Mouse (Mus musculus) gastrocnemius, adult 8-10 months (tissue): Measurements from ENCODE around the gene Pcyt1a. TPM values are rescaled to one million over a fixed set of nuclear protein-coding genes. Genes with fewer than 3 reads are reported as not detected.
A peak's percentile ranks its signal among the peaks of the same experiment; 100 is the strongest.
"Not testable (repeated sequence)": the region's sequence is repeated elsewhere in the genome, so short reads cannot be mapped to it uniquely, and the experiment has no call there.

Experiments used
- DNase-seq, 2 experiments: peaks; one replicate each; pipeline ENCODE4 v3.0.0; 2022; ENCODE audit warnings: low spot score in 2 of 2
- total RNA-seq, 4 experiments: library from RNA; stranded (reverse); gene quantifications; 2 replicates each; pipeline ENCODE4 v1.2.4; 2022

Gene Pcyt1a
- total RNA-seq, 4 experiments from 2014 or later, result 124 to 143 (median 130) TPM

DNA sequence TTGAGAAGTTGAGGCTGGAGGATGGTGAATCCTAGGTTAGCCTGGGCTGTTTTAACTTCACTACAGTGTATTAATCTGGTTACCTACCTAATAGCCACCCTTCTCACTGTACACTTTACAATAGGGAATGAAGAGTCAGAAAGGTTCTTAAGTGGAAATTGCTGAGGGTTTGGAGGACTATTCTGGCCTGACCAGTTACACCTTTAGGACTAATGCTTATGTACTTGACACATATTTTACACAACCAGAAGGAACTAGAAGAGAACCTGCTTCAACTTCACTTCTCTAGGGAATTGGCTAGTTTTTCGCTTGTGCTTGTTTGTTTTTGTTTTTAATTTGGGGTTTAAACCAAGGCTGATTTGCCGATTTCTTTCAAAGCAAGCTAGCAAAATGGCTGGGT is 2.4 kb downstream of the Pcyt1a start:
- no peak for DNase-seq

DNA sequence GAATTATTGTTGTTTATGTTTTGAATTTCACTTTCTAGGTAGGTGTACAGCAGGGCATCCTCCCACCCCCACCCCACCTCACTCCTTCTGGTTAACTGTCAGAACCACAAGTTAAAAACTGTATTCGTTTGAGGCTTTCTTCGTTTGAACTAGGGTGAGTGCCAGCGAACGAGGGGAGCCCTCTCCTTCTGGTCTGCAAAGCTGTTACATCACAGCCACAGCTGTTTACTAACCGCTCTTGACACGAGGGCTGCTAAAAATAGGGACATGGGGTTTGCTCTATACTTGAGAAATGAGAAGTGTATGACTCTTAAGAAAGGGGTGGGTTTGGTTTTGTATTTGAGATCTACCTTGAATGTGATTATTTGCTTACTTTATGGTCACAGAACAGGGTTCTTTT is 3.3 kb downstream of the Pcyt1a start:
- peak in 1 of 2 experiments; percentile 38 for DNase-seq

GRCm38 (mm10) chr16:32434691-32435090 is 4.0 kb downstream of the Pcyt1a start:
- no peak for DNase-seq

DNA sequence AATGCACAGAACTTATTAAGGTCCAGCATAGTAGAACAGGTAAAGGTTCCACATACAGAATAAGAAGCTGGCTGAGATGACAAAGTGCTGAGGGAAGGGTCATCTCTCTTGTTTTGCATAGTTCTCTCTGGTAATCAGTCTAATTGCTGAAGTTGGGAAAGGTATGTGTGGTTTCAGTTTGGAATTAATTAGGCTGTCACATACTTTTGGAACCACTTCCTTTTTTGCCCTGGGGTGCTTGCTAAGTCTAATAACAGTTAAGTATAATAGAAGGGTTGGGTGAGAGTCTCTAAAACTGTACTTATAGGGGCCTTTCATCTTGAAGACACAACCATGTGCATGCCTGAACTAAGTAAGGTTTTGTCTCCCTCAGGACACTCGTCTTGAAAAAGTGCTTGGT is 5.9 kb downstream of the Pcyt1a start:
- DNase-seq, result no peak

- peak in 1 of 2 experiments; percentile 24 for DNase-seq
Measured at GRCm38 (mm10) chr16:32437266-32437665, 6.5 kb downstream of the Pcyt1a start.

DNA sequence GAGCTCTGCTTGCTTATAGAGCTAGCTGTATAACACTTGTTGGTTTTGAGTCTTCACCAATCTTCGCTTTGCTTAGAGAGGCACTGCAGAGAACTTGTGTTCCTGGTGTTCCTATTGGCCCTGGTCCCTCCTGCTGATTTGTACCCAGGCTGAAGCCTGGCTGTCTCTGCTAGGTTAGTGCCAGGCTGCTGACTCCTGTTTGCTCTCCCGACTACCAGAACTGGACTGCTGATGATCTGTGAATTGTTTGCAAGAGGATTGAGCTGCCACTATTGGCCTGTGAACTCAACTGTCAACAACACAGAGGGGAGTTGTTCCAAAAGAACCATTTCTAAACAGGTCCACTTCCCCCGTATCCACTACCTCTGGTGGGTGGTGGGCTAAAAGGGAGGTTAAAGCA is 10.7 kb downstream of the Pcyt1a start:
- no peak for DNase-seq

DNA sequence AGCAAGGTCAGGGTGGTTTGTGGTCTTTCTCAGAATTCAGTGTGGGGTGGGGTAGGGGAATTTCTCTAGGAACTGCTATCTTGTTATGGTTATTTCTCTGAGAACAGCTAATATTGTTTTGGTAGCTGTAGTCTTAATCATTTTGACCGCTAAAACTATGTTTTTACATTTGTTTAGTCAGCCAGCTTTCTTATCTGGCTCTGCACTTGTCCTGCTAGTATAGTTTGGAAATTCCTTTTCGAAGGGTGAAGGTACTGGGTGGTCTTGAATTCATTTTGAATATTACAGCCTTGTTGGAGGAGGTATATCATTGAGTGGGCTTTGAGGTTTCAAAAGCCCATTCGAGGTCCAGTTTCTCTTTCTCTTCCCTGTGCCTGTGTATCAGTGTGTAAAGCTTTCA is 13.9 kb downstream of the Pcyt1a start:
- not testable (repeated sequence) for DNase-seq

GRCm38 (mm10) chr16:32445558-32445957 is 14.8 kb downstream of the Pcyt1a start:
- no peak for DNase-seq

DNA sequence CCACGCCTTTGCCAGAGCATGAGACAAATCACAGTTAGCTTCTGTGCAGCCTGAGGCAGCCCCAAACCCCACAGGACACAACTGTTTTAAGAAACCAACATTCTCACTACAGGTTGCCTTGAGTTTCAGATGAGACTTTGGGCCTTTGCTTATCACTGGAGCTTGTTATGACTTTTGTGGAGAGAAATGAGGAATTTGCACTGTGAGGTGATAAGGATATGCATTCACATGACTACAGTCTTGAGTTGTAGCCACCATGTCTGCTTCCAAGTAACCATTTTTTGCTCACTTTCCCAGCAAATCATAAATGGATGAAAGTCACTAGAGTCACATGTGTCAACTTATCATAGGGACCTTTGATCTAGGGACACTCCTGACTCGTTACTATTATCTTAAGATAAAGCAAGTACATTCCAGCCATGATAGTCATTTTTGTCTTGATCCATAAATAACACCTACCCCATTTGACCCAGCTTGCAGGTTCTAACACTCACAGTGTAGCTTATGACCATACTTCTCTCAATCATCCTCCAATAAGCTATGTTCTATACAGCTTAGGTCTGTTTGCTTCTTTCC is 15.9 kb downstream of the Pcyt1a start:
- DNase-seq, result no peak

DNA sequence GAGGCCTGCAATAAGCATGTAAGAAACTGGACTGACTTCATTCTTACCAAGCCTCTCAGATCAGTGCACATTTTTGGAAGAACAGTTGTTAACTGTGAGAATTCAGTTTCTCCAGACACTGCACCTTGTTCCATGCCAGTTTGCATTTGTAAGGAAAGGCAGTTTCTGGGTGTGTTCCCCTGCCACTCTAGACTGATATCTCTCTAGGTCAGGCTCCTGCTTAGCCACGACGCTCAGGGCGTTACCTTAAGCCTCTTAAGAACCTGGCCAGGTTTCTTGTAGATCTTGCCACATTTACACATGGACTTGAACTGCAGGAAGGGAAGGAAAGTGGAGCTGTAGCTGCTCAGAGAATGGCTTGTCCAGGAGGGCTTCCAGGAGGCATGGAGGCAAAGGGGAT is 18.9 kb downstream of the Pcyt1a start:
- DNase-seq, result no peak

DNA sequence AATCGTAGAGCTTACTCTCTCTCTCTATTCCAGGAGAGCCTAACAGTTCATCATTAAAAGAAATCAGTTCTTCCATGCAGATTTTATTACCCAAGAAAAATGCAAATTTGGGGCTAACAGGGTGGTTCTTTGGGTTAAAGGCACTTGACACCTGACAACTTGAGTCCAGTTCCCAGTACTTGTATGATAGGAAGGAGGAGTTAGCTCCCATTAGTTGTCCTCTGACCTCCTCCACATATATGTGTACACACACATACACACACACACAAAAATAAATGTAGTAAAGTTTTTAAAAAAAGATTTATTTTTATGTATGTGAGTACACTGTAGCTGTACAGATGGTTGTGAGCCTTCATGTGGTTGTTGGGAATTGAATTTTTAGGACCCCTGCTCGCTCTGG is 19.4 kb downstream of the Pcyt1a start:
- no peak for DNase-seq

DNA sequence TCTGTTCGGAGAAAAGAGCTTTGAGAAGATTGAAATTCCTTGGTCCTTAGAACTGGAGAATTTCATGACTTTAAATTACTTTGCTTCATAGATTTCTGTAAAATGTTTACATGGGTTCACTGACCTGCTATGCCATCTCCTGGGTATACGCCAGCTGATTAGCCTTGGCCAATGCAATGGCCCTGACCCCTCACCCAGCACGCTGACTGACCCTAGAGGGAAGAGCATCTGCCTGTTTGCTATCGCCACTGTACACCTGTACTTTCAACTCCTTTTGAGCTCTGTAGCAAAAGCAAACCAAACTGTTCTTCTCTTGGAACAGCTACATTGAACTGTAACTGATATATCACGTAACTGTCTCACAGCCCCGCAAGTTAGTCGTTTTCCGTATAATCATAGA is 22.4 kb downstream of the Pcyt1a start:
- no peak for DNase-seq

- no peak for DNase-seq
Measured at GRCm38 (mm10) chr16:32454646-32455045, 23.9 kb downstream of the Pcyt1a start.

GRCm38 (mm10) chr16:32456086-32456485 is 25.4 kb downstream of the Pcyt1a start:
- DNase-seq, result no peak

GRCm38 (mm10) chr16:32456761-32457160 is 26.0 kb downstream of the Pcyt1a start:
- no peak for DNase-seq

- peak; percentile 72 for DNase-seq
Measured at GRCm38 (mm10) chr16:32457589-32458386, 27.1 kb downstream of the Pcyt1a start.

- DNase-seq, result no peak
Measured at GRCm38 (mm10) chr16:32460518-32460917, 29.8 kb downstream of the Pcyt1a start.

- DNase-seq, result no peak
Measured at GRCm38 (mm10) chr16:32461713-32462112, 31.0 kb downstream of the Pcyt1a start.

- DNase-seq, result no peak
Measured at GRCm38 (mm10) chr16:32462950-32463349, 32.2 kb downstream of the Pcyt1a start.

DNA sequence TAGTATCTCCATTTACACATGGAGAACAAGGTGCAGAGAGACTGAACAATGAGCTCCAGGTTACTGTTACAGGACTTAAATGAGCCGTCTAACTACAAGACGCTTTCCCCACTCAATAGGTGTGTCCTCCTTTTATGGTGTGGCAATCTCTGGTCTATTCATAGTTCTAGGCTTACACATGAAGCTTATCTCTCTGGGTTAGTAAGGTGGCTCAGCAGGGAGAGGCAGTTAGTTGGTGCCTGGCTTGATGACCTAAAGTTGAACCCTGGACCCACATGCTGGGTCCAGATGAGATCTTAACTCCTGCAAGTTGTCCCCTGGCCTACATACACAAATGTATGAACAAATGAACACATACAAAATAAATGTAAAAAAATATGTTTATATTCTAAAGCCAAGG is 32.7 kb downstream of the Pcyt1a start:
- no peak for DNase-seq

- no peak for DNase-seq
Measured at GRCm38 (mm10) chr16:32464908-32465307, 34.2 kb downstream of the Pcyt1a start.

- no peak for DNase-seq
Measured at GRCm38 (mm10) chr16:32468488-32468887, 37.8 kb downstream of the Pcyt1a start.
